Comparison of ENCODE assay signal across 24 mouse cellular contexts in the genomic region with DNA sequence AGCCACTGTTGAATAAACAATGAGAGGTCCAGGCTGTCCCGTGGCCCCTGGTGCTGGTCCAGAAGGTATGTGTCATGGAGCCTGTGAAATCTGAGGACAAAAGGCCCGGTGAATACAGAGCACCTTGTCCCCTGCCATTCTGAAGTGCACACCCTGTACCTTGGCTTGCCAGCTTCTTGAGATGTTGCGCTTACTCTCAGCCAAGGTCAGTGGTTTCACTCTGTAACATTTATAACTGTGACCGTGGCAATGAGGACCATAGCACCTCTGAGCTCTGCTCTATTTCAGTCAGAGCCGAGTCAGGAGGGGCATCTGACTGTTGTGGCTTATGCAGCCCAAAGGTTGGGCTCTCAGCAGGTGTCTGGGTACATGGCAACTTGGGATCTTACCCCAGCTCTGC. TPM values are rescaled to one million over a fixed set of nuclear protein-coding genes. Genes with fewer than 3 reads are reported as not detected.
A peak's percentile ranks its signal among the peaks of the same experiment; 100 is the strongest.
DNase-seq lines count a peak whose midpoint lies in the region; ATAC-seq and TF ChIP-seq lines count a peak whose summit lies in the region.
"Had no signal": no experiment of that assay in that cellular context is flagged by ENCODE, and none has a peak within 500 bp of the region (broad histone marks: within the 10 kb centered on the region; RNA-seq: fewer than 3 reads in every experiment).

No protein-coding gene starts in this region.

- H3K4me2 ChIP-seq in heart, embryonic 15.5 days: no peak overlapping the region
- no peak overlapping the region for H3K4me2 ChIP-seq in heart, embryonic 11.5 days
- H3K4me2 ChIP-seq: embryonic facial prominence, embryonic 13.5 days; embryonic facial prominence, embryonic 15.5 days; forebrain, embryonic 12.5 days had no signal

- intact Hi-C loops in gastrocnemius, adult 2 months (cut with DNase I): loop anchor here (2.0 kb wide), 1 partner anchor 95 kb away; no protein-coding TSS in a partner anchor
- intact Hi-C loops in gastrocnemius, postnatal 14 days (cut with DNase I; ENCODE audit: low total_unique reads): no loop called here

- 0 out of 2 replicates have a peak, but pooled peaks have one; percentile 9 for ATAC-seq in heart, embryonic 15.5 days (replicated peaks; ENCODE audit: insufficient number of reproducible peaks, insufficient read depth, low FRiP score, low read depth)
- no peak for ATAC-seq in heart, embryonic 11.5 days (replicated peaks; ENCODE audit: insufficient number of reproducible peaks, low FRiP score, low TSS enrichment)
- ATAC-seq: forebrain, embryonic 14.5 days had no signal

- H3K27me3 ChIP-seq in heart, embryonic 15.5 days: no peaks in the 10 kb centered on the region
- no peaks in the 10 kb centered on the region for H3K27me3 ChIP-seq in heart, embryonic 11.5 days (ENCODE audit: control insufficient read depth, insufficient read depth, low read length)
- H3K27me3 ChIP-seq: embryonic facial prominence, embryonic 13.5 days; embryonic facial prominence, embryonic 15.5 days; forebrain, embryonic 12.5 days had no signal

- no peaks in the 10 kb centered on the region for H3K9me3 ChIP-seq in heart, embryonic 15.5 days (replicated peaks)
- no peaks in the 10 kb centered on the region for H3K9me3 ChIP-seq in heart, embryonic 11.5 days (replicated peaks; ENCODE audit: control insufficient read depth, low read length)
- H3K9me3 ChIP-seq: embryonic facial prominence, embryonic 13.5 days; embryonic facial prominence, embryonic 15.5 days; forebrain, embryonic 10.5 days; forebrain, embryonic 12.5 days had no signal

- H3K27ac ChIP-seq in gastrocnemius, adult 2 months: peak overlapping the region; percentile 86
- H3K27ac ChIP-seq in heart, embryonic 15.5 days: no peak overlapping the region
- no peak overlapping the region for H3K27ac ChIP-seq in heart, embryonic 11.5 days (ENCODE audit: low read depth, low read length)
- H3K27ac ChIP-seq: embryonic facial prominence, embryonic 13.5 days; embryonic facial prominence, embryonic 15.5 days; forebrain, embryonic 10.5 days; forebrain, embryonic 12.5 days had no signal

- TF ChIP-seq CTCF in gastrocnemius, adult 2 months (IDR thresholded peaks at IDR 0.05): no peak

- peaks cover 17% of the 10 kb centered on the region for H3K4me1 ChIP-seq in heart, embryonic 15.5 days (replicated peaks)
- H3K4me1 ChIP-seq in heart, embryonic 11.5 days (ENCODE audit: control insufficient read depth, insufficient read depth, low read length): 0 out of 2 replicates have a peak, but pooled peaks cover 4% of the 10 kb centered on the region
- H3K4me1 ChIP-seq: embryonic facial prominence, embryonic 13.5 days; embryonic facial prominence, embryonic 15.5 days; forebrain, embryonic 10.5 days had no signal

- H3K9ac ChIP-seq in heart, embryonic 15.5 days: no peak overlapping the region
- H3K9ac ChIP-seq in heart, embryonic 11.5 days (ENCODE audit: low read depth, low read length): no peak overlapping the region
- H3K9ac ChIP-seq: embryonic facial prominence, embryonic 13.5 days; embryonic facial prominence, embryonic 15.5 days; forebrain, embryonic 12.5 days had no signal

- peak; percentile 77 for DNase-seq in gastrocnemius, adult 2 months
- no peak for DNase-seq in gastrocnemius, postnatal 10 days
- DNase-seq in gastrocnemius, postnatal 25 days: peak; percentile 69
- DNase-seq in gastrocnemius, postnatal 14 days: no peak
- DNase-seq in skeletal muscle tissue, adult 2 months (ENCODE audit: low read depth, low spot score): peak; percentile 73
- no peak for DNase-seq in kidney, postnatal 25 days
- DNase-seq: adrenal gland, adult 2 months; adrenal gland, postnatal 10 days; adrenal gland, postnatal 25 days; cerebellum, adult 11 months; cerebellum, adult 18-20 months; cerebellum, adult 8-10 months; cerebellum, postnatal 14 days; cerebellum, postnatal 36 days; embryo, embryonic 11 days had no signal

- no peak overlapping the region for H3K4me3 ChIP-seq in gastrocnemius, adult 2 months
- no peak overlapping the region for H3K4me3 ChIP-seq in heart, embryonic 15.5 days
- no peak overlapping the region for H3K4me3 ChIP-seq in heart, embryonic 11.5 days (ENCODE audit: low read depth, low read length)
- H3K4me3 ChIP-seq: embryonic facial prominence, embryonic 13.5 days; embryonic facial prominence, embryonic 15.5 days; erythroblast, embryonic 14.5 days; forebrain, embryonic 10.5 days; forebrain, embryonic 12.5 days had no signal

- no peaks in the 10 kb centered on the region for H3K36me3 ChIP-seq in heart, embryonic 15.5 days
- no peaks in the 10 kb centered on the region for H3K36me3 ChIP-seq in heart, embryonic 11.5 days (ENCODE audit: control insufficient read depth, insufficient read depth, low read length)
- H3K36me3 ChIP-seq: embryonic facial prominence, embryonic 13.5 days; embryonic facial prominence, embryonic 15.5 days; forebrain, embryonic 10.5 days; forebrain, embryonic 12.5 days had no signal

- WGBS in heart, embryonic 15.5 days: 63% methylated on average over 5 of the region's 5 CpGs
- WGBS in heart, embryonic 11.5 days (ENCODE audit: insufficient replicate concordance): 68% methylated on average over 5 of the region's 5 CpGs

RNA-seq across cellular contexts. Expression of a gene that starts 31.4 kb away (rescaled TPM):
- 100 to 1,000 TPM; 124 to 136 TPM for total RNA-seq in gastrocnemius, adult 2 months (2021)
- 10 to 100 TPM; 41.4 to 50.9 TPM for total RNA-seq in gastrocnemius, postnatal 10 days (2021)
- total RNA-seq in gastrocnemius, postnatal 25 days (2021): 100 to 1,000 TPM in 1 of 2 experiments, 10 to 100 TPM in 1; 36.1 to 131 TPM
- total RNA-seq in gastrocnemius, postnatal 14 days (2021): 100 to 1,000 TPM in 1 of 2 experiments, 10 to 100 TPM in 1; 86.4 to 106 TPM
- 132 and 134 TPM in 2 replicates for polyA plus RNA-seq in heart, embryonic 15.5 days (2015; fragmentation: Nextera tagmentation; extraction: Ambion mirVana)
- polyA plus RNA-seq in heart, embryonic 11.5 days (2014; fragmentation: Nextera tagmentation; extraction: Ambion mirVana): 117 and 132 TPM in 2 replicates
- total RNA-seq: MEL had no signal
- polyA plus RNA-seq: erythroblast, embryonic 14.5 days had no signal

RNA-seq across cellular contexts. Expression of a gene that starts 35.4 kb away (rescaled TPM):
- 1 to 10 TPM; 2.1 to 2.4 TPM for total RNA-seq in gastrocnemius, adult 2 months (2021)
- total RNA-seq in gastrocnemius, postnatal 10 days (2021): 10 to 100 TPM; 10.9 to 13.7 TPM
- total RNA-seq in gastrocnemius, postnatal 25 days (2021): 1 to 10 TPM; 1.9 to 2.0 TPM
- 1 to 10 TPM; 5.1 to 6.8 TPM for total RNA-seq in gastrocnemius, postnatal 14 days (2021)
- 75.1 and 88.2 TPM in 2 replicates for polyA plus RNA-seq in heart, embryonic 15.5 days (2015; fragmentation: Nextera tagmentation; extraction: Ambion mirVana)
- 72.4 and 97.5 TPM in 2 replicates for polyA plus RNA-seq in heart, embryonic 11.5 days (2014; fragmentation: Nextera tagmentation; extraction: Ambion mirVana)
- total RNA-seq: MEL had no signal
- polyA plus RNA-seq: erythroblast, embryonic 14.5 days had no signal

Comparison
In these comparisons a context has a peak if more than half of its experiments do, and no peak if none do; other contexts are left out.
1. DNase-seq: peak in gastrocnemius, adult 2 months (single experiment), gastrocnemius, postnatal 25 days (single experiment) and skeletal muscle tissue, adult 2 months (single experiment); none in gastrocnemius, postnatal 10 days (single experiment), gastrocnemius, postnatal 14 days (single experiment) and kidney, postnatal 25 days (0 of 2).